ENCODE assay signal across 31 mouse cellular contexts in genomic region chr17:68291713-68292364, GRCm38 (mm10). TPM values are rescaled to one million over a fixed set of nuclear protein-coding genes. Genes with fewer than 3 reads are reported as not detected.
A peak's percentile ranks its signal among the peaks of the same experiment; 100 is the strongest.
DNase-seq lines count a peak whose midpoint lies in the region; ATAC-seq and TF ChIP-seq lines count a peak whose summit lies in the region.
"Had no signal": no experiment of that assay in that cellular context is flagged by ENCODE, and none has a peak within 500 bp of the region (broad histone marks: within the 10 kb centered on the region; RNA-seq: fewer than 3 reads in every experiment).

No protein-coding gene starts in this region.

- WGBS in hindbrain, embryonic 11.5 days = 49% methylated on average over 9 of the region's 9 CpGs
- 47% methylated on average over 9 of the region's 9 CpGs for WGBS in hindbrain, embryonic 12.5 days
- WGBS in limb, embryonic 12.5 days = 27% methylated on average over 9 of the region's 9 CpGs

- no peak for TF ChIP-seq CTCF in brain, embryonic 14.5 days (IDR thresholded peaks at IDR 0.05; ENCODE audit: borderline replicate concordance, extremely low read depth, insufficient read depth, insufficient read length)

- no peaks in the 10 kb centered on the region for H3K4me1 ChIP-seq in hindbrain, embryonic 11.5 days (replicated peaks; ENCODE audit: control insufficient read depth, insufficient read depth, low read length)
- no peaks in the 10 kb centered on the region for H3K4me1 ChIP-seq in hindbrain, embryonic 12.5 days
- peaks cover 16% of the 10 kb centered on the region for H3K4me1 ChIP-seq in limb, embryonic 12.5 days (replicated peaks)
- H3K4me1 ChIP-seq: heart, embryonic 12.5 days; liver, embryonic 12.5 days; megakaryocyte, embryonic 14.5 days had no signal

- no peak for TF ChIP-seq POLR2A in brain, embryonic 14.5 days (IDR thresholded peaks at IDR 0.05; ENCODE audit: borderline replicate concordance, extremely low read depth, insufficient read depth, insufficient read length, poor library complexity, severe bottlenecking)

- no peak overlapping the region for H3K27ac ChIP-seq in hindbrain, embryonic 11.5 days (ENCODE audit: low read depth, low read length)
- H3K27ac ChIP-seq in hindbrain, embryonic 12.5 days = no peak overlapping the region
- H3K27ac ChIP-seq in limb, embryonic 12.5 days = peak overlapping the region; percentile 17; the same call in 1 of the 2 replicates
- H3K27ac ChIP-seq: liver, embryonic 12.5 days had no signal

- H3K36me3 ChIP-seq in hindbrain, embryonic 11.5 days (ENCODE audit: control insufficient read depth, insufficient read depth, low read length) = no peaks in the 10 kb centered on the region
- H3K36me3 ChIP-seq in hindbrain, embryonic 12.5 days = no peaks in the 10 kb centered on the region
- H3K36me3 ChIP-seq in limb, embryonic 12.5 days = no peaks in the 10 kb centered on the region
- H3K36me3 ChIP-seq: heart, embryonic 12.5 days; liver, embryonic 12.5 days had no signal

- no peaks in the 10 kb centered on the region for H3K9me3 ChIP-seq in hindbrain, embryonic 11.5 days (ENCODE audit: control insufficient read depth, low read length)
- peaks cover 5% of the 10 kb centered on the region; the same call in 1 of the 2 replicates for H3K9me3 ChIP-seq in hindbrain, embryonic 12.5 days (replicated peaks)
- peaks cover 10% of the 10 kb centered on the region; the same call in 1 of the 2 replicates for H3K9me3 ChIP-seq in limb, embryonic 12.5 days
- H3K9me3 ChIP-seq: liver, embryonic 12.5 days had no signal

- no peaks in the 10 kb centered on the region for H3K27me3 ChIP-seq in hindbrain, embryonic 11.5 days (ENCODE audit: control insufficient read depth, insufficient read depth, low read length)
- H3K27me3 ChIP-seq in hindbrain, embryonic 12.5 days = no peaks in the 10 kb centered on the region
- H3K27me3 ChIP-seq in limb, embryonic 12.5 days = no peaks in the 10 kb centered on the region
- H3K27me3 ChIP-seq: CH12.LX; heart, embryonic 12.5 days; liver, embryonic 12.5 days; megakaryocyte, embryonic 14.5 days had no signal

- peak; percentile 28 for DNase-seq in embryo, embryonic 10 days (ENCODE audit: low spot score)
- DNase-seq in embryo, embryonic 10.5 days (ENCODE audit: low spot score) = no peak
- peak; percentile 10 for DNase-seq in hindbrain, embryonic 11.5 days (ENCODE audit: low spot score)
- peak; percentile 37 for DNase-seq in brain, embryonic 14.5 days (ENCODE audit: low read depth)
- no peak for DNase-seq in lung, postnatal 36 days
- no peak for DNase-seq in right cerebral cortex, adult 18-20 months
- DNase-seq: adrenal gland, adult 8-10 months; cerebellum, adult 11 months; cerebellum, adult 9-10 months; gastrocnemius, postnatal 36 days; heart, adult 18-20 months; heart, postnatal 4 days; kidney, adult 9 months; kidney, postnatal 10 days; layer of hippocampus, postnatal 36 days; left cerebral cortex, postnatal 4 days; liver, postnatal 0 days; lung, postnatal 4 days; midbrain, embryonic 14.5 days had no signal

- no peak overlapping the region for H3K9ac ChIP-seq in hindbrain, embryonic 11.5 days (ENCODE audit: low read depth, low read length)
- H3K9ac ChIP-seq in hindbrain, embryonic 12.5 days = no peak overlapping the region
- H3K9ac ChIP-seq in limb, embryonic 12.5 days (replicated peaks) = no peak overlapping the region
- H3K9ac ChIP-seq: heart, embryonic 12.5 days; liver, embryonic 12.5 days; liver, postnatal 0 days had no signal

- ATAC-seq in hindbrain, embryonic 11.5 days (ENCODE audit: low FRiP score) = no peak
- no peak for ATAC-seq in hindbrain, embryonic 12.5 days (ENCODE audit: low FRiP score)
- peak; percentile 63 for ATAC-seq in limb, embryonic 12.5 days (ENCODE audit: insufficient number of reproducible peaks, insufficient read depth, low FRiP score, low TSS enrichment, low read depth)
- ATAC-seq: forebrain, embryonic 14.5 days; hindbrain, embryonic 16.5 days; intestine, embryonic 16.5 days; liver, embryonic 12.5 days; liver, postnatal 0 days had no signal

- H3K4me3 ChIP-seq in hindbrain, embryonic 11.5 days (ENCODE audit: low read depth, low read length) = no peak overlapping the region
- no peak overlapping the region for H3K4me3 ChIP-seq in hindbrain, embryonic 12.5 days
- no peak overlapping the region for H3K4me3 ChIP-seq in limb, embryonic 12.5 days (replicated peaks)
- H3K4me3 ChIP-seq: heart, embryonic 12.5 days; liver, embryonic 12.5 days; megakaryocyte, embryonic 14.5 days had no signal

- H3K4me2 ChIP-seq in hindbrain, embryonic 11.5 days (replicated peaks; ENCODE audit: low read depth, low read length) = no peak overlapping the region
- no peak overlapping the region for H3K4me2 ChIP-seq in hindbrain, embryonic 12.5 days (replicated peaks)
- no peak overlapping the region for H3K4me2 ChIP-seq in limb, embryonic 12.5 days
- H3K4me2 ChIP-seq: heart, embryonic 12.5 days; liver, embryonic 12.5 days had no signal

RNA-seq across cellular contexts. Expression of gene L3mbtl4, which starts 18.2 kb away (rescaled TPM):
- 0.14 TPM in 1 of 2 replicates, not detected in the other for polyA plus RNA-seq in hindbrain, embryonic 11.5 days (2014; fragmentation: Nextera tagmentation; extraction: Ambion mirVana)
- polyA plus RNA-seq in hindbrain, embryonic 12.5 days (2016; fragmentation: Nextera tagmentation; extraction: Ambion mirVana) = 0.69 and 0.85 TPM in 2 replicates
- 1.6 and 1.8 TPM in 2 replicates for polyA plus RNA-seq in brain, embryonic 14.5 days (2012; rRNA removed)
- 0.13 TPM in 1 of 2 replicates, not detected in the other for polyA plus RNA-seq in limb, embryonic 12.5 days (2016; fragmentation: Nextera tagmentation; extraction: Ambion mirVana)
- polyA plus RNA-seq: C2C12; embryonic facial prominence, embryonic 11.5 days; heart, postnatal 0 days; liver, embryonic 12.5 days; liver, postnatal 0 days had no signal

Comparison
In these comparisons a context has a peak if more than half of its experiments do, and no peak if none do; other contexts are left out.
1. DNase-seq: peak in embryo, embryonic 10 days (single experiment), hindbrain, embryonic 11.5 days (single experiment) and brain, embryonic 14.5 days (single experiment); none in embryo, embryonic 10.5 days (single experiment), lung, postnatal 36 days (single experiment) and right cerebral cortex, adult 18-20 months (single experiment).